Mouse (Mus musculus): ENCODE results near the gene Lao1. TPM values are rescaled to one million over a fixed set of nuclear protein-coding genes. Genes with fewer than 3 reads are reported as not detected.

Lao1 gene
- polyA plus RNA-seq, 1 experiment from 2014 or later, result not detected

- H3K27ac ChIP-seq (replicated peaks in 1 of 2; ENCODE audit: control insufficient read depth in 1 of 2, insufficient read depth in 1 of 2, low read depth in 2 of 2, low read length in 2 of 2), result no peak overlapping the region
- H3K36me3 ChIP-seq (ENCODE audit: control insufficient read depth, insufficient read depth, low read length), result no peaks in the 10 kb centered on the region
- H3K9ac ChIP-seq (ENCODE audit: low read length), result no peak overlapping the region
- H3K9me3 ChIP-seq (ENCODE audit: control insufficient read depth, low read length), result no peaks in the 10 kb centered on the region
- H3K4me1 ChIP-seq (ENCODE audit: control insufficient read depth in 2 of 2, insufficient read depth in 2 of 2, low read length in 2 of 2), result peaks cover 21% of the 10 kb centered on the region in 2 experiments
- H3K4me3 ChIP-seq (ENCODE audit: control insufficient read depth in 1 of 2, insufficient read depth in 1 of 2, low read depth in 1 of 2, low read length in 2 of 2), result no peak overlapping the region
- no peak overlapping the region for H3K4me2 ChIP-seq (ENCODE audit: low read length)
- ATAC-seq (ENCODE audit: insufficient number of reproducible peaks, insufficient read depth, low FRiP score, low read depth), result no peak
- H3K27me3 ChIP-seq (ENCODE audit: control insufficient read depth, insufficient read depth, low read length), result no peaks in the 10 kb centered on the region
Measured at GRCm38 (mm10) chr4:119014997-119015396, 53.6 kb downstream of the Lao1 start.

- Histone ChIP-seq H3K4me3 (ENCODE audit: control insufficient read depth in 1 of 2, insufficient read depth in 1 of 2, low read depth in 1 of 2, low read length in 2 of 2) (no peak overlapping the region), H3K36me3 (ENCODE audit: control insufficient read depth, insufficient read depth, low read length) (no peaks in the 10 kb centered on the region), H3K27me3 (ENCODE audit: control insufficient read depth, insufficient read depth, low read length) (no peaks in the 10 kb centered on the region), H3K27ac (replicated peaks in 1 of 2; ENCODE audit: control insufficient read depth in 1 of 2, insufficient read depth in 1 of 2, low read depth in 2 of 2, low read length in 2 of 2) (no peak overlapping the region), H3K9ac (ENCODE audit: low read length) (no peak overlapping the region), H3K9me3 (ENCODE audit: control insufficient read depth, low read length) (no peaks in the 10 kb centered on the region), H3K4me2 (ENCODE audit: low read length) (no peak overlapping the region), H3K4me1 (ENCODE audit: control insufficient read depth in 2 of 2, insufficient read depth in 2 of 2, low read length in 2 of 2) (peaks cover 25% of the 10 kb centered on the region in 2 experiments)
- WGBS, result 63% methylated on average over 6 of the region's 6 CpGs
- ATAC-seq (ENCODE audit: insufficient number of reproducible peaks, insufficient read depth, low FRiP score, low read depth), result no peak
Measured at GRCm38 (mm10) chr4:119015557-119015956, 54.2 kb downstream of the Lao1 start.

GRCm38 (mm10) chr4:119017078-119017477 is 55.7 kb downstream of the Lao1 start:
- ATAC-seq (ENCODE audit: insufficient number of reproducible peaks, insufficient read depth, low FRiP score, low read depth), result no peak
- Histone ChIP-seq H3K4me3 (ENCODE audit: control insufficient read depth in 1 of 2, insufficient read depth in 1 of 2, low read depth in 1 of 2, low read length in 2 of 2) (no peak overlapping the region), H3K27me3 (ENCODE audit: control insufficient read depth, insufficient read depth, low read length) (no peaks in the 10 kb centered on the region), H3K9ac (ENCODE audit: low read length) (no peak overlapping the region), H3K4me1 (ENCODE audit: control insufficient read depth in 2 of 2, insufficient read depth in 2 of 2, low read length in 2 of 2) (peaks cover 34 to 40% of the 10 kb centered on the region in 2 experiments), H3K27ac (replicated peaks in 1 of 2; ENCODE audit: control insufficient read depth in 1 of 2, insufficient read depth in 1 of 2, low read depth in 2 of 2, low read length in 2 of 2) (no peak overlapping the region), H3K4me2 (ENCODE audit: low read length) (no peak overlapping the region), H3K9me3 (ENCODE audit: control insufficient read depth, low read length) (no peaks in the 10 kb centered on the region), H3K36me3 (ENCODE audit: control insufficient read depth, insufficient read depth, low read length) (no peaks in the 10 kb centered on the region)
- 84% methylated on average over 5 of the region's 5 CpGs for WGBS

Other genes with a start within 250 kb of the Lao1 start
- not detected in 2 replicates for gene Olfr1340, start 241.4 kb upstream of the Lao1 start, polyA plus RNA-seq (2014; fragmentation: Nextera tagmentation; extraction: Ambion mirVana)
- not detected in 2 replicates for gene Olfr1339, start 229.4 kb upstream of the Lao1 start, polyA plus RNA-seq (2014; fragmentation: Nextera tagmentation; extraction: Ambion mirVana)
- gene Olfr1338, start 202.8 kb upstream of the Lao1 start, polyA plus RNA-seq (2014; fragmentation: Nextera tagmentation; extraction: Ambion mirVana), result not detected in 2 replicates
- not detected in 2 replicates for gene Olfr1337, start 179.0 kb upstream of the Lao1 start, polyA plus RNA-seq (2014; fragmentation: Nextera tagmentation; extraction: Ambion mirVana)
- gene Olfr1335, start 151.6 kb upstream of the Lao1 start, polyA plus RNA-seq (2014; fragmentation: Nextera tagmentation; extraction: Ambion mirVana), result not detected in 2 replicates
- not detected in 2 replicates for gene Olfr1333, start 125.3 kb upstream of the Lao1 start, polyA plus RNA-seq (2014; fragmentation: Nextera tagmentation; extraction: Ambion mirVana)
- not detected in 2 replicates for gene Olfr1331, start 96.9 kb upstream of the Lao1 start, polyA plus RNA-seq (2014; fragmentation: Nextera tagmentation; extraction: Ambion mirVana)
- 0.04 and 0.19 TPM in 2 replicates for gene Olfr1330, start 73.0 kb upstream of the Lao1 start, polyA plus RNA-seq (2014; fragmentation: Nextera tagmentation; extraction: Ambion mirVana)
- not detected in 2 replicates for gene Olfr1329, start 44.1 kb upstream of the Lao1 start, polyA plus RNA-seq (2014; fragmentation: Nextera tagmentation; extraction: Ambion mirVana)
- 0.07 TPM in 1 of 2 replicates, not detected in the other for gene Olfr1328, start 23.0 kb upstream of the Lao1 start, polyA plus RNA-seq (2014; fragmentation: Nextera tagmentation; extraction: Ambion mirVana)
- 159 and 166 TPM in 2 replicates for gene Slc2a1, start 147.1 kb downstream of the Lao1 start, polyA plus RNA-seq (2014; fragmentation: Nextera tagmentation; extraction: Ambion mirVana)
- gene Zfp691, start 212.6 kb downstream of the Lao1 start, polyA plus RNA-seq (2014; fragmentation: Nextera tagmentation; extraction: Ambion mirVana), result 11.2 and 12.0 TPM in 2 replicates
- gene Ermap, start 228.4 kb downstream of the Lao1 start, polyA plus RNA-seq (2014; fragmentation: Nextera tagmentation; extraction: Ambion mirVana), result 0.88 and 1.2 TPM in 2 replicates
- gene Svbp, start 233.7 kb downstream of the Lao1 start, polyA plus RNA-seq (2014; fragmentation: Nextera tagmentation; extraction: Ambion mirVana), result 140 and 141 TPM in 2 replicates